In the genomic region with DNA sequence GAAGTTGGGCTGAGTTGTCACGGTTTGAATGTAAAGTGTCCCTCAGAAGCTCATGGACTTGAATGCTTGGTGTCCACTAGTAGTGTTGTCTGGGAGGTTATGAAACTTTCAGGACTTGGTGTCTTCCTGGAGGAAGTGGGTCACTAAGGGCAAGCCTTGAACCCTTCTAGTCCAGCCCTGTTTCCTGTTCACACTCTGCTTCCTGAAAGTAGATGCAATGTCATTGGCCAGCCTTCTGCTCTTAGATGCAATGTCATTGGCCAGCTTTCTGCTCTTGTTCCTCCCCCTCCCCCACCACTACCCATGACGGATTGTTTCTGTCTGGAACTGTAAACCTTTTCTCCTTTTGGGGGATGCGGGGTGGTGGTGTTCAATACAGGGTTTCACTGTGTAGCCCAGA, we compare ENCODE assay signal across 25 mouse cellular contexts. TPM values are rescaled to one million over a fixed set of nuclear protein-coding genes. Genes with fewer than 3 reads are reported as not detected.
A peak's percentile ranks its signal among the peaks of the same experiment; 100 is the strongest.
DNase-seq lines count a peak whose midpoint lies in the region; ATAC-seq and TF ChIP-seq lines count a peak whose summit lies in the region.
"Had no signal": no experiment of that assay in that cellular context is flagged by ENCODE, and none has a peak within 500 bp of the region (broad histone marks: within the 10 kb centered on the region; RNA-seq: fewer than 3 reads in every experiment).

No protein-coding gene starts in this region.

- H3K4me2 ChIP-seq in midbrain, embryonic 11.5 days: no peak overlapping the region
- H3K4me2 ChIP-seq: forebrain, embryonic 13.5 days; heart, embryonic 13.5 days; hindbrain, embryonic 14.5 days had no signal

- peak; percentile 41; the same call in 1 of the 2 replicates for ATAC-seq in megakaryocyte, adult 5-6 weeks (ENCODE audit: poor library complexity, severe bottlenecking)
- 0 out of 2 replicates have a peak, but pooled peaks have one; percentile 26 for ATAC-seq in neutrophil, adult 5-6 weeks (ENCODE audit: extremely low read depth, insufficient number of reproducible peaks, low FRiP score, poor library complexity, severe bottlenecking)
- no peak for ATAC-seq in midbrain, embryonic 11.5 days (ENCODE audit: low FRiP score)
- ATAC-seq: activated CD4-positive, CD25-positive, alpha-beta regulatory T cell, adult 4 months; forebrain, embryonic 13.5 days; forebrain, postnatal 0 days; hindbrain, postnatal 0 days; inflammation-experienced regulatory T-cells, adult 6 months had no signal

- intact Hi-C loops in left cerebral cortex, adult 2 months (cut with DNase I): no loop called here

- H3K27ac ChIP-seq in MEL (ENCODE audit: control insufficient read depth, low read depth, low read length): no peak overlapping the region
- no peak overlapping the region for H3K27ac ChIP-seq in left cerebral cortex, adult 2 months
- no peak overlapping the region for H3K27ac ChIP-seq in midbrain, embryonic 11.5 days (ENCODE audit: low read depth, low read length)
- H3K27ac ChIP-seq: forebrain, embryonic 10.5 days; forebrain, embryonic 13.5 days; heart, adult 2 months; heart, embryonic 10.5 days; heart, embryonic 13.5 days; hindbrain, embryonic 14.5 days; hindbrain, postnatal 0 days had no signal

- no peak for TF ChIP-seq RAD21 in MEL (IDR thresholded peaks at IDR 0.05; ENCODE audit: low read depth, low read length)

- 93% methylated on average over 3 of the region's 3 CpGs for whole genome bisulfite sequencing in midbrain, embryonic 11.5 days

- H3K9ac ChIP-seq in MEL (ENCODE audit: control insufficient read depth, low read depth, low read length, poor library complexity, severe bottlenecking): no peak overlapping the region
- H3K9ac ChIP-seq in midbrain, embryonic 11.5 days (ENCODE audit: low read length): no peak overlapping the region
- H3K9ac ChIP-seq: forebrain, embryonic 13.5 days; forebrain, postnatal 0 days; heart, embryonic 13.5 days; hindbrain, embryonic 14.5 days had no signal

- no peak for TF ChIP-seq EP300 in MEL (IDR thresholded peaks at IDR 0.05; ENCODE audit: low read depth in 1 of 2, low read length in 2 of 2)

- no peaks in the 10 kb centered on the region for H3K79me2 ChIP-seq in MEL (ENCODE audit: control insufficient read depth, insufficient read depth, low read length, poor library complexity)

- no peak overlapping the region for H3K4me3 ChIP-seq in MEL (ENCODE audit: control insufficient read depth in 1 of 2, insufficient read depth in 1 of 2, low read depth in 2 of 2, low read length in 2 of 2)
- H3K4me3 ChIP-seq in left cerebral cortex, adult 2 months: no peak overlapping the region
- H3K4me3 ChIP-seq in midbrain, embryonic 11.5 days (ENCODE audit: low read depth, low read length): no peak overlapping the region
- H3K4me3 ChIP-seq: forebrain, embryonic 10.5 days; forebrain, embryonic 13.5 days; heart, adult 2 months; heart, embryonic 10.5 days; heart, embryonic 13.5 days had no signal

- TF ChIP-seq CTCF in MEL (IDR thresholded peaks at IDR 0.05 in 2 of 3, conservative IDR thresholded peaks at IDR 0.05 in 1 of 3; ENCODE audit: control insufficient read depth in 1 of 3, insufficient read depth in 1 of 3, low read depth in 2 of 3, low read length in 3 of 3, poor library complexity in 1 of 3, severe bottlenecking in 1 of 3): no peak
- TF ChIP-seq CTCF in left cerebral cortex, adult 2 months (IDR thresholded peaks at IDR 0.05): no peak

- peak; percentile 26 for DNase-seq in MEL (ENCODE audit: low read depth, low spot score)
- DNase-seq in left cerebral cortex, adult 2 months (ENCODE audit: extremely low spot score in 1 of 2, low spot score in 2 of 2): no peak
- no peak for DNase-seq in adrenal gland, adult 8-10 months
- no peak for DNase-seq in midbrain, embryonic 11.5 days (ENCODE audit: low spot score, missing footprints)
- DNase-seq: adrenal gland, postnatal 10 days; adrenal gland, postnatal 36 days; cerebellum, adult 18-20 months; cerebellum, adult 9-10 months; cerebellum, postnatal 14 days; forebrain, postnatal 0 days; gastrocnemius, postnatal 25 days; heart, adult 2 months; heart, postnatal 14 days; heart, postnatal 4 days had no signal

- 0 out of 4 replicates have a peak, but pooled peaks cover 0 to 3% of the 10 kb centered on the region in 2 experiments for H3K4me1 ChIP-seq in MEL (ENCODE audit: control insufficient read depth in 1 of 2, insufficient read depth in 2 of 2, low read length in 2 of 2)
- H3K4me1 ChIP-seq in midbrain, embryonic 11.5 days (ENCODE audit: control insufficient read depth, insufficient read depth, low read length): no peaks in the 10 kb centered on the region
- H3K4me1 ChIP-seq: forebrain, embryonic 13.5 days had no signal

- H3K36me3 ChIP-seq in MEL (ENCODE audit: control insufficient read depth in 1 of 2, insufficient read depth in 2 of 2, low read length in 2 of 2): no peaks in the 10 kb centered on the region
- no peaks in the 10 kb centered on the region for H3K36me3 ChIP-seq in midbrain, embryonic 11.5 days (ENCODE audit: control insufficient read depth, insufficient read depth, low read length)
- H3K36me3 ChIP-seq: forebrain, embryonic 10.5 days; G1E; heart, embryonic 10.5 days; heart, embryonic 13.5 days had no signal

- H3K27me3 ChIP-seq in MEL (ENCODE audit: control insufficient read depth in 1 of 2, insufficient read depth in 2 of 2, low read length in 2 of 2): 0 out of 4 replicates have a peak, but pooled peaks cover 0 to 1% of the 10 kb centered on the region in 2 experiments
- H3K27me3 ChIP-seq in midbrain, embryonic 11.5 days (ENCODE audit: control insufficient read depth, insufficient read depth, low read length): no peaks in the 10 kb centered on the region
- H3K27me3 ChIP-seq: forebrain, embryonic 13.5 days; heart, embryonic 13.5 days had no signal

- no peak for TF ChIP-seq POLR2A in MEL (IDR thresholded peaks at IDR 0.05; ENCODE audit: control insufficient read depth in 1 of 2, insufficient read depth in 1 of 2, low read depth in 1 of 2, low read length in 2 of 2, poor library complexity in 1 of 2)

- no peaks in the 10 kb centered on the region for H3K9me3 ChIP-seq in MEL (replicated peaks; ENCODE audit: insufficient read depth, low read length)
- no peaks in the 10 kb centered on the region for H3K9me3 ChIP-seq in midbrain, embryonic 11.5 days (ENCODE audit: control insufficient read depth, low read length)
- H3K9me3 ChIP-seq: forebrain, embryonic 10.5 days; heart, embryonic 10.5 days had no signal

TF ChIP-seq in MEL, 35 proteins besides CTCF, POLR2A, EP300 and RAD21:
- TF ChIP-seq KAT2A (conservative IDR thresholded peaks at IDR 0.05; ENCODE audit: low read depth, low read length) (no peak), BHLHE40 (IDR thresholded peaks at IDR 0.05; ENCODE audit: borderline replicate concordance, low read depth, low read length) (no peak), ELF1 (IDR thresholded peaks at IDR 0.05; ENCODE audit: low read depth, low read length) (no peak)
TF ChIP-seq in MEL: peak in this region for 0.

RNA-seq across cellular contexts. Expression of a gene that starts 31.7 kb away (rescaled TPM):
- total RNA-seq in MEL (2012; rRNA removed): 17.1 and 17.3 TPM in 2 replicates
- 10 to 100 TPM in 1 of 2 experiments, not detected in 1; 25.9 TPM for polyA plus RNA-seq in MEL (2012; ENCODE audit: insufficient read depth in 1 of 2, insufficient read length in 2 of 2, low read depth in 1 of 2, low replicate concordance in 2 of 2, missing spikeins in 1 of 2)
- total RNA-seq in megakaryocyte, adult 5-6 weeks (2015): 117 and 133 TPM in 2 replicates
- total RNA-seq in megakaryocyte, adult 5-6 weeks (2017): 119 and 134 TPM in 2 replicates
- 94.4 and 100 TPM in 2 replicates for total RNA-seq in neutrophil, adult 5-6 weeks (2017)
- 100 to 1,000 TPM; 102 to 105 TPM for total RNA-seq in left cerebral cortex, adult 2 months (2021)
- 10 to 100 TPM; 55.1 to 70.8 (median 61.1) TPM for total RNA-seq in adrenal gland, adult 8-10 months (2022)
- polyA plus RNA-seq in midbrain, embryonic 11.5 days (2014; fragmentation: Nextera tagmentation; extraction: Ambion mirVana): 10.9 and 15.9 TPM in 2 replicates

RNA-seq across cellular contexts. Expression of a gene that starts 47.3 kb away (rescaled TPM):
- 7.6 and 8.4 TPM in 2 replicates for total RNA-seq in MEL (2012; rRNA removed)
- 10 to 100 TPM in 1 of 2 experiments, not detected in 1; 19.7 TPM for polyA plus RNA-seq in MEL (2012; ENCODE audit: insufficient read depth in 1 of 2, insufficient read length in 2 of 2, low read depth in 1 of 2, low replicate concordance in 2 of 2, missing spikeins in 1 of 2)
- 28.5 and 35.3 TPM in 2 replicates for total RNA-seq in megakaryocyte, adult 5-6 weeks (2015)
- 21.3 and 25.6 TPM in 2 replicates for total RNA-seq in megakaryocyte, adult 5-6 weeks (2017)
- total RNA-seq in neutrophil, adult 5-6 weeks (2017): 24.2 and 32.5 TPM in 2 replicates
- total RNA-seq in left cerebral cortex, adult 2 months (2021): 10 to 100 TPM; 15.8 to 17.8 TPM
- total RNA-seq in adrenal gland, adult 8-10 months (2022): 10 to 100 TPM; 28.4 to 44.0 (median 34.8) TPM
- polyA plus RNA-seq in midbrain, embryonic 11.5 days (2014; fragmentation: Nextera tagmentation; extraction: Ambion mirVana): 10.8 and 11.2 TPM in 2 replicates
